Mouse (Mus musculus) forebrain, embryonic 16.5 days (tissue): ENCODE results near the gene Baz2b. TPM values are rescaled to one million over a fixed set of nuclear protein-coding genes. Genes with fewer than 3 reads are reported as not detected.
"Not testable (repeated sequence)": the region's sequence is repeated elsewhere in the genome, so short reads cannot be mapped to it uniquely, and the experiment has no call there.

Source experiments
- ATAC-seq: fragments of 200-750 bp; cut with Nextera tagmentation; 2 replicates; pipeline ENCODE4 v1.8.0; 2017; ENCODE audit warnings: mild to moderate bottlenecking, moderate library complexity
- H3K27ac ChIP-seq: fragments of 300-500 bp; sonication (generic); 2 replicates; pipeline ENCODE4 v1.5.1; 2014; ENCODE audit warnings: low read length, control low read depth
- H3K27me3 ChIP-seq: fragments of 300-500 bp; sonication (generic); replicated peaks from 2 replicates; pipeline ENCODE4 v1.6.1; 2014; ENCODE audit warnings: low read length; ENCODE audit not compliant: control insufficient read depth, insufficient read depth
- H3K36me3 ChIP-seq: fragments of 300-500 bp; sonication (generic); 2 replicates; pipeline ENCODE4 v1.6.1; 2014; ENCODE audit not compliant: control insufficient read depth, insufficient read depth
- H3K4me1 ChIP-seq: fragments of 300-500 bp; sonication (generic); replicated peaks from 2 replicates; pipeline ENCODE4 v1.6.1; 2014; ENCODE audit warnings: low read length; ENCODE audit not compliant: control insufficient read depth, insufficient read depth
- H3K4me2 ChIP-seq: fragments of 300-500 bp; sonication (generic); 2 replicates; pipeline ENCODE4 v1.6.1; 2014; ENCODE audit warnings: mild to moderate bottlenecking, low read length, control low read depth
- H3K4me3 ChIP-seq: fragments of 300-500 bp; sonication (generic); replicated peaks from 2 replicates; pipeline ENCODE4 v1.5.1; 2014; ENCODE audit warnings: mild to moderate bottlenecking, low read length, control low read depth
- H3K9ac ChIP-seq: fragments of 300-500 bp; sonication (generic); replicated peaks from 2 replicates; pipeline ENCODE4 v1.6.1; 2014; ENCODE audit warnings: low read depth, low read length, control low read depth
- H3K9me3 ChIP-seq: fragments of 300-500 bp; sonication (generic); 2 replicates; pipeline ENCODE4 v1.6.1; 2016; ENCODE audit warnings: low read length; ENCODE audit not compliant: control insufficient read depth
- WGBS: fragments of 180-500 bp; shearing (Covaris S2); extraction: QIAGEN DNeasy Blood & Tissue Kit; methylation state at CpG from one replicate; pipeline ENCODE4 v1.1.7; 2014; 5-methylcytosine and 5-hydroxymethylcytosine counted together
- polyA plus RNA-seq: library from polyadenylated mRNA; unstranded; fragments of >200 nt; fragmentation: Nextera tagmentation; extraction: Ambion mirVana; gene quantifications from 2 replicates; pipeline ENCODE4 v1.2.1, GENCODE M21; 2015

The Baz2b gene
- polyA plus RNA-seq, 1 experiment from 2014 or later = 70.2 TPM

DNA sequence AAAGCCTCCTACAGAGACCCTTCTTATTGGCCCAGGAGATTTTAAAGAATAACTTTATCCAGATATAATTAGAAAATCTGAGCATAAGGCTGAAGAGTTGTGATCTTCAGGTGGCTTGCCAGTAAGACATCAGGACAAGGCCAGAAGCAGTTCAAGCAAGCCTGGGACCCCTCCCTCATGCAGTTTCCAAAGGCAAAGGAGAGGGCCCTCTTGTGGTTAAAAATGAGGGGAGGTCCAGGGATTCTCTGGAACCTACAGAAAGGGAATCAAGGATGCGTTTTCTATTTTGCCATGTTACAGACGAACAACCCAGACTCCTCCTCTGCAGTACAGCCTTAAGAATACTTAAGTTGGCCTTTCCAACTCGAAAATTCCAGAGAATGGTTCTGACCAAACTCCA lies 62.2 kb downstream of the Baz2b start:
- H3K27ac ChIP-seq = no peak overlapping the region
- no peaks in the 10 kb centered on the region for H3K27me3 ChIP-seq
- H3K9me3 ChIP-seq = no peaks in the 10 kb centered on the region
- H3K36me3 ChIP-seq = no peaks in the 10 kb centered on the region
- H3K9ac ChIP-seq = no peak overlapping the region
- H3K4me3 ChIP-seq = no peak overlapping the region
- WGBS = 50% methylated on average over 3 of the region's 3 CpGs
- no peak overlapping the region for H3K4me2 ChIP-seq
- no peaks in the 10 kb centered on the region; the same call in 1 of the 2 replicates for H3K4me1 ChIP-seq
- ATAC-seq = no peak

DNA sequence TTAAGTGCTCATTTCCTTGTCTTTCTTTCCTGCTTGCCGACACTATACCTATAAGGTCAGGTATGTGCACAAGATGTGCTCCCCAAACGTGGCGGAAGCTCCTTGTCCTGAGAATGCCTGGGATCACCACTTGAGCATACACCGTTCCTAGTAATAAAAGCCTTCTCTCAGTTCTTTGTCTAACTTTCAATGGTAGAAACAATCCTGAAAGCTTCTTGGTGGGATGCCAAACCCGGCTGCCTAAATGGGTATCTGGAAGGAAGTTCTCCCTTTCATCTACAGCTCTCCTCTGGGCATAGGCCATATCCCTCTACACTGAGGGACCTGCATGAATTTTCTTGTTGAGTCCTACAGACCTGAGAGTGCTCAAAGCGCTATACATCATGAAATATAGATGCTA lies 63.9 kb downstream of the Baz2b start:
- Histone ChIP-seq H3K4me3 (no peak overlapping the region), H3K27ac (no peak overlapping the region), H3K4me1 (no peaks in the 10 kb centered on the region; the same call in 1 of the 2 replicates), H3K9me3 (no peaks in the 10 kb centered on the region), H3K9ac (no peak overlapping the region), H3K36me3 (no peaks in the 10 kb centered on the region), H3K4me2 (no peak overlapping the region), H3K27me3 (no peaks in the 10 kb centered on the region)
- ATAC-seq = no peak
- WGBS = 25% methylated on average over 6 of the region's 6 CpGs

DNA sequence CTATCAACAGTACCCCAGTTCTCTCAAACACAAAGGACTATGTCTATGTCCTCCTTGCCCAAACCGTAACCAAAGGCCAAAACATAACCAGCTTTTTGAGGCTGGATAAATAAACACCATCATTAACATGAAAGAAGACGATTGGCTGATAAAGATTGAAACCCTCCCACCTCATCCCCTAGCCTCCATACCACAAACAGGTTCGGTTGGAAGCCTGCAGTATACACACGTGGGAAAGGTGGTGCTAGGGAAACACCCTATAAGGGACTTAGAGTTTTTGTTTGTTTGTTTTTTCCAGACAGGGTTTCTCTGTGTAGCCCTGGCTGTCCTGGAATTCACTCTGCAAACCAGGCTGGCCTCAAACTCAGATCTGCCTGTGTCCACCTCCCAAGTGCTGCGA lies 66.3 kb downstream of the Baz2b start:
- Histone ChIP-seq H3K27ac (no peak overlapping the region), H3K36me3 (no peaks in the 10 kb centered on the region), H3K9ac (no peak overlapping the region), H3K4me2 (no peak overlapping the region), H3K27me3 (no peaks in the 10 kb centered on the region), H3K9me3 (no peaks in the 10 kb centered on the region), H3K4me1 (no peaks in the 10 kb centered on the region; the same call in 1 of the 2 replicates), H3K4me3 (no peak overlapping the region)
- WGBS = 65% methylated on average over 5 of the region's 5 CpGs
- no peak for ATAC-seq

DNA sequence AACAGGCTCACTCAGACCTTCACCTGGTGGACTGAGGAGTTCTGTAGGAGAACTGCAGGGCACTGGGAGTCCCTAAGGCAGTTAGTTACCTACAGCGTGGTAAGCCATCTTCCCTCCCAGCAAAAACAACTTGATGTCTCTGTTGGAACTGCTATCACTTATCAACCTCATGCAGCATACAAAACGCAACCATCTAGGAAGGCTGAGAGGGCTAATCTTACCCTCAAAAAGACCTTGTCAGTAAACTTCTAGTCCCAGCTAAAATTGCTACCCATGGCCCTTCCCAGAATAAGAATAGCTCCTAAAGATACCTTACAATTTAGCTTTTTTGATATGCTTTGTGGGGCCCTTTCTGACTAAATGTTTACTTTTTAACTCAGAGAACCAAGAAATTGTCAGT lies 67.4 kb downstream of the Baz2b start:
- H3K27ac ChIP-seq = no peak overlapping the region
- H3K4me2 ChIP-seq = no peak overlapping the region
- no peaks in the 10 kb centered on the region for H3K9me3 ChIP-seq
- no peaks in the 10 kb centered on the region for H3K36me3 ChIP-seq
- H3K9ac ChIP-seq = no peak overlapping the region
- no peaks in the 10 kb centered on the region; the same call in 1 of the 2 replicates for H3K4me1 ChIP-seq
- 90% methylated on average over 2 of the region's 2 CpGs for WGBS
- no peak for ATAC-seq
- no peaks in the 10 kb centered on the region for H3K27me3 ChIP-seq
- no peak overlapping the region for H3K4me3 ChIP-seq

DNA sequence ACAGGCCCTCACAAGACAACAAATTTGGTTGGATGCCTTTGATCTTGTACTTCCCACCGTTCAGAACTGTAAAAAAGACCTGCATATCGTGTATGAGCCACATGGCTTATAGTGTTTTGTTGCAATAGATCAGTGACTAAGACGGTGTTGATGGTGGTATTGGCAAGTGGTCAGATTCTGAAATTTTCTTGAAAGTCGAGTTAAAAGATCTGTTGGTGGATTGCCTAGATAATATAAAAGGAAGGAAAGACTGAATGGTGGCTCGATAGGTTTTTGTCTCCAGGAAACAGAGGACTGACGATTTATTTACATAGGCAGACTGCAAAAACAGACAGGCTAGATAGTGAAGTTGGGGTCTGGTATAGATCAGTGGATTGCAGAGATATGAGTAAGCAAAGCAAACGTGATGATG lies 70.9 kb downstream of the Baz2b start:
- H3K9me3 ChIP-seq = no peaks in the 10 kb centered on the region
- no peak for ATAC-seq
- 56% methylated on average over 7 of the region's 7 CpGs for WGBS
- no peak overlapping the region for H3K4me2 ChIP-seq
- no peaks in the 10 kb centered on the region for H3K27me3 ChIP-seq
- no peak overlapping the region for H3K27ac ChIP-seq
- H3K36me3 ChIP-seq = no peaks in the 10 kb centered on the region
- no peak overlapping the region for H3K4me3 ChIP-seq
- H3K9ac ChIP-seq = no peak overlapping the region
- no peaks in the 10 kb centered on the region for H3K4me1 ChIP-seq

DNA sequence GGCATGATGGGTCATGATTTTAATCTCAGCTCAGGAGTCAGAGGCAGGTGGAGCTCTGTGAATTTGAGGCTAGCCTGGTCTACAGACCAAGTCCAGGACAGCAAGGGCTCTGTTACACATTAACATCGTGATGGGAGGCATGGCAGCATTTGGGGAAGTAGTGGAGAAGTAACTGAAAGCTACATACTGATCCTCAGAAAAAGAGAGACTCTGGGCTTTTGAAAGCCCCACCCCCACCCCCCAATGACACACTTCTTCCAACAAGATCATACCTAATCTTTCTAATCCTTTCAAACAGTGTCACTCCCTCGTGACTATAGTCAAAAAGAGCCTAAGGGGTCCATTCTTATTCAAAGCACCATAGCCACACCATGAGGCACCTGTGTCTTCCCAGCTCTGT lies 73.8 kb downstream of the Baz2b start:
- Histone ChIP-seq H3K9ac (no peak overlapping the region), H3K27me3 (no peaks in the 10 kb centered on the region), H3K36me3 (no peaks in the 10 kb centered on the region), H3K4me2 (no peak overlapping the region), H3K27ac (no peak overlapping the region), H3K9me3 (no peaks in the 10 kb centered on the region), H3K4me1 (no peaks in the 10 kb centered on the region), H3K4me3 (no peak overlapping the region)
- ATAC-seq = no peak
- WGBS = 48% methylated on average over 2 of the region's 2 CpGs

DNA sequence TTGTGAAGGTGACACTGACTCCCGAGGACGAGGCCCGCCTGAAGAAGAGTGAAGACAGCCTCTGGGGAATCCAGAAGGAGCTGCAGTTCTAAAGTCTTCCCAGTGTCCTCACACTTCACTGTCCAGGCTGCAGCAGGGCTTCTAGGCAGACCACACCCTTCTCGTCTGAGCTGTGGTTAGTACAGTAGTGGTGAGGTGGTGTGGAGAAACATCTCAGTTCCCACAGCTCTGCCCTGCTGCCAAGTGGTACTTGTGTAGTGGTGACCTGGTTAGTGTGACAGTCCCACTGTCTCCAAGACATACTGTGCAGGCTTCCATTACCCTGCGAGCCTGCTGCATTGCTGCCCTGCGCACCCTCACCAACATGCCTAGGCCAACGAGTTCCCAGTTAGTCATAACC lies 74.7 kb downstream of the Baz2b start:
- not testable (repeated sequence) for ATAC-seq, H3K4me2 ChIP-seq

DNA sequence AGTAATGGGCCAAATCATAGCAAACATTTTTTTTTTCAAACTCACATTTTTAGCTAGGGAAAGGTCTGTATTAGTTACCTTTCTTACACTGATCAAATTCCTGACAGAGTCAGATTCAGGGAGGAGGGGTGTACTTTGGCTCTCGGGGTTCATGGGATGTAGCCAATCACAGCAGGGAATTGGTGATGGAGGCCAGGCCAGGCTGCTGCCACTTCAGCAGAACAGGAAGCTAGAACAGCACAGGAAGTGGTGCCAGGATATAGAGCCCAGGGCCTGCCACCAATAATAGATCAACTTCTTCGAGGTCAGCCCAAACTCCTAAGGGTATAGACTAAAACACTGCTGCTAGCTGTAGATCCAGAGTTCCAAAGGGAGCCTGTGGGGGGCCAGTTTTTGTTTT lies 76.6 kb downstream of the Baz2b start:
- no peak overlapping the region for H3K4me3 ChIP-seq
- no peaks in the 10 kb centered on the region for H3K9me3 ChIP-seq
- no peak for ATAC-seq
- no peak overlapping the region for H3K9ac ChIP-seq
- no peaks in the 10 kb centered on the region for H3K4me1 ChIP-seq
- no peaks in the 10 kb centered on the region for H3K27me3 ChIP-seq
- no peak overlapping the region for H3K4me2 ChIP-seq
- H3K36me3 ChIP-seq = no peaks in the 10 kb centered on the region
- 84% methylated on average over 2 of the region's 2 CpGs for WGBS
- no peak overlapping the region for H3K27ac ChIP-seq

More for the DNA sequence above, 74.7 kb downstream of the Baz2b start:
- not testable (repeated sequence) for H3K4me3 ChIP-seq, H3K9ac ChIP-seq, H3K4me1 ChIP-seq, H3K27me3 ChIP-seq, H3K27ac ChIP-seq, H3K9me3 ChIP-seq, H3K36me3 ChIP-seq
- 96% methylated on average over 7 of the region's 7 CpGs for WGBS

DNA sequence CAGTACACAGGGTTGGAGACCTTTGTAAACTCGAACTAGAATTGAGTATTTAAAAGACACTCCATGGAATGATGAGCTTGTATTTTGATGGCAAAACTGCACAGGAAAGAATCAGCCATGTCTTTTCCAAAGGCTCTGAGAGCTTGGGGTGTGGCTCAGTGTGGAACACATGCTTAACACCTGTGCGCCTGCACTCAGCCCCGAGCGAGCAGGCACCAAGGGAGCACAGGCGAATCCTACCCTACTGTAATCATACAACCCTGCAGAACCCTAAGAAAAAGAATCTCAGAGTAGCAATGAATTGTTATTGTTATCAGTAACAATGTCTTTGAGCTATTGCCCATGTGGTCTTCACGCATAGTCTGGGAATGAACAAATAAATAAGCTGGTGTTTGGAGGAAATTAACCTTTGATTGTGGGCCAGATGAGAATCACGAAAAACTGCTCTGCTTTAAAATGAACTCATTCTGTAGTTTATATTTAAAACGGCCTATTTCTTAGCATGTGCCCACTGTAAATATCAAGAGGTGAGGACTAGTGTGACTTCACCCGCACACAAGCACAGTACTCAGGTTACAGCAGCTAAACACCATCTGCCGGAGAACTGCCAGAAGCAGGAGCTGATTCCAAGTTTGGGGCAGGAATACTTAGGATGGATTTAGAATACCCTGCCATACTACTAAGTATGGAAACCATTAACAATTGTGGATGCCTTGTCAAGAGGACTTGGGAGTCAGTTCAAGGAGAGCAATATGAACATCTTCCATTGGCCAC lies 77.2 kb downstream of the Baz2b start:
- 62% methylated on average over 10 of the region's 10 CpGs for WGBS

DNA sequence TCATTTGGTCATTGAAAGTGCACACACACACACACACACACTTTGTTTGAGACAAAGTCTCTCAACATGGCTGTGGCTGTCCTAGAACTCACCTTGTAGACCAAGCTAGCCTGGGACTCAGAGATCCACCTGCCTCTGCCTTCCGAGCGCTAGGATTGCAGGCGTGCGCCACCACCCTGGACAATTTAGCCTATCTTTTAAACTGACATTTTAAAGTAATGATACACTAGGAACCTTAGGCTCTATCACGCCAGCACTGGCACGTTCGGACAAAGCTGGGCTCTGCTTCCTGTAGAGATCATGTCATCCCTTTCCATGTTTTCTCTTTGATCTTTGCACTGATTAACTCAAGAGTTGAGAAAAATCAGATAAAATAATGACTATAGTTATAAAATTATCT lies 81.0 kb downstream of the Baz2b start:
- Histone ChIP-seq H3K36me3 (no peaks in the 10 kb centered on the region), H3K4me3 (no peak overlapping the region), H3K27ac (no peak overlapping the region), H3K9ac (no peak overlapping the region), H3K4me2 (no peak overlapping the region), H3K27me3 (no peaks in the 10 kb centered on the region), H3K9me3 (no peaks in the 10 kb centered on the region), H3K4me1 (peaks cover 3% of the 10 kb centered on the region; the same call in 1 of the 2 replicates)
- ATAC-seq = no peak
- WGBS = 96% methylated on average over 7 of the region's 7 CpGs

More for the DNA sequence above, 77.2 kb downstream of the Baz2b start:
- Histone ChIP-seq H3K27me3 (no peaks in the 10 kb centered on the region), H3K4me2 (no peak overlapping the region), H3K9ac (no peak overlapping the region), H3K4me1 (no peaks in the 10 kb centered on the region), H3K27ac (no peak overlapping the region), H3K9me3 (no peaks in the 10 kb centered on the region), H3K4me3 (no peak overlapping the region), H3K36me3 (no peaks in the 10 kb centered on the region)
- ATAC-seq = no peak
